Mouse (Mus musculus) brain, embryonic 14.5 days (tissue): ENCODE measurements around the gene Tbl1x.

Experiments used
- CTCF ChIP-seq: fragments of 200-500 bp; IDR thresholded peaks from 2 replicates; pipeline ENCODE4 v1.5.1; 2012; ENCODE audit warnings: inconsistent platforms, mild to moderate bottlenecking, moderate library complexity, borderline replicate concordance; ENCODE audit not compliant: insufficient read depth, insufficient read length; ENCODE audit errors: extremely low read depth
- POLR2A ChIP-seq: fragments of 200-500 bp; IDR thresholded peaks from 2 replicates; pipeline ENCODE4 v1.6.1; 2012; ENCODE audit warnings: mild to moderate bottlenecking, inconsistent platforms, borderline replicate concordance; ENCODE audit not compliant: poor library complexity, insufficient read depth, insufficient read length, severe bottlenecking; ENCODE audit errors: extremely low read depth

DNA sequence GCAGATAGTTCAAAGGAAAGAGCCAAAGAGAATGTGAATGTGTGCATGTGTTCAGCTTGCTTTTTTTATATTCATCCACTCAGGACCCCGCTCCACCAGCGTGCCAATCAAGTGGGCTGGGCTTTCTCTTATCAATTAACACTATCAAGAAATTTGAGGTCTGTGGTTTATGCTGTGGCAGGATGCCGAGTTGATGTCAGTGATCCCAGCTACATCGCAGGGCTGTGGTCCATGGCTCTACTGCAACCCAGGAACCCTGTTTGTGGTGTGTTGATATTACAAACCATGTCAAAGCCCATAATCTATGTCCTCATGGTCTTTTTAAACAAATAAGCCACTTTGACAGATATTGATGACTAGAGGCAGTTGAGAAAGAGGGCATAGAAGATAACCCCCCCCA lies 129.5 kb downstream of the Tbl1x start:
- TF ChIP-seq POLR2A (no peak), CTCF (no peak)
